Mouse (Mus musculus): ENCODE data around the gene Slc24a5. TPM values are rescaled to one million over a fixed set of nuclear protein-coding genes. Genes with fewer than 3 reads are reported as not detected.

Gene Slc24a5
- polyA plus RNA-seq, 1 experiment from 2014 or later = 1.9 TPM

DNA sequence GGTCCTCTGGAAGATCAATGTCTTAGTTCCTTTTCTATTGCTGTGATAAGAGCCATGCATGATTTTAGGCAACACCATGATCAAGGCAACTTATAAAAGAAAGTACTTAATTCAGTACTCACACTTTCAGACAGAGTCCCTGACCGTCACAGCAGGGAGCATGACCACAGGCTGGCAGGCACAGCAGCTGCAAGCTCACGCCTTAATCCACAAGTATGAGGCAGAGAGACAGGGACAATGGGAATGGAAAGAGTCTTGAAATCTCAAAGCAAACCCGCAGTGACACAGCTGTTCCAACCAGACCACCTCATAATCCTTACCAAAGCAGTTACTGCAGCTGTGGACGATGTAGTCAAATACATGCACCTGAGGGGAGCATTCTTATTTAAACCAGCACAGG is 66.2 kb downstream of the Slc24a5 start:
- ATAC-seq (ENCODE audit: insufficient read depth, low FRiP score) = no peak
- WGBS = 34% methylated on average over 4 of the region's 4 CpGs
- no peak overlapping the region for H3K4me3 ChIP-seq (replicated peaks; ENCODE audit: low read length)

DNA sequence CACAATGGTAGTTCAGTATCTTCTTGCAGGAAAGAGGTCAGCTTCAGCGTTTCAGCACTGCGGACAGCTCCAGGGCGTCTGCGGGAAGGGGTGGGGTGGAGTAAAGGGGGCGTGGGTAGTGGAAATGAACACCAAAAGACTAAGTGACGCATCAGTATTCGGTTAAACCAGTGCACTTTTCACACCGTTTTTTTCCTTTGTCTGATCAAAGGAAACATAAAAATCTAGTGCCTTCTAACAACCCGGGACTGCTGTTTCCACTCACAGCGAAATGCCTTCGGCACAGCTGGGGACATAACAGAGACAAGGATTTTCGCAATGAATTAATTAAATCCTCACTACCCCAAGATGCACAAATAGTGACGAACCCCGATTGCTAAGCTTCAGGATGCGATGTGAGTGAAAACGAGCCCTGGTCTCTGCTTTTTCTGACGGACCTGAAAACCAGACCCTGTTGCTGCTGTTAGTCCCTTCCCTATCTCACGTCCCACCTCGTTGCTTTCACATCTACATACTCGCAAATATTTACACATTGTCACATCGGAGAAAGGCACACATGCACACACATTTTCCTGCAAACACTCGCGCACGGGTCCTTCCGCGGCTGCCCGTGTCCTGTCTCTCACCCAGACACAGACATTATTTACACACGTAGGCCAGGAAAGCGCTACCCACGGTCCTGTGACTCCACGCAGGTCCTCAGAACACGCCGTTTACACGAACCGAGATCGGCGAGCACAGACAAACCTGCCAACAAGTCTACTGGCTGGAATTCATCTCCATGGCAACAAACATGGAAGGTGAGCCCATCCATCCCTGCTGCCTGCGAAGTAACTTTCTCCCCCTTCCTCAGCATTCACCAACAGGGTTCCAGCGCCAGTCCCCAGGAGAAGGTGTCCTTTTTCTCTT is 68.2 kb downstream of the Slc24a5 start, which contains the start of gene Ctxn2:
Gene Ctxn2 (plus strand): TSS at position 790 of the 909 bp plus-strand sequence.
- H3K9ac ChIP-seq (ENCODE audit: low read length) = no peak within 1 kb of the TSS
- 0 out of 2 replicates have a peak, but pooled peaks cover 5% of the 10 kb centered on the region for H3K4me1 ChIP-seq (ENCODE audit: control insufficient read depth, insufficient read depth, low read length)
- no peak within 1 kb of the TSS for H3K27ac ChIP-seq (ENCODE audit: low read length)
- 0 out of 2 replicates have a peak, but pooled peaks have one; percentile 56 for ATAC-seq (ENCODE audit: insufficient read depth, low FRiP score)
- H3K9me3 ChIP-seq (replicated peaks; ENCODE audit: control insufficient read depth, low read length) = no peaks in the 10 kb centered on the region
- H3K4me3 ChIP-seq (replicated peaks; ENCODE audit: low read length) = peak within 1 kb of the TSS; percentile 36
- WGBS = 2% methylated on average over 39 of the region's 39 CpGs
- H3K27me3 ChIP-seq (ENCODE audit: control insufficient read depth, insufficient read depth, low read length) = no peaks in the 10 kb centered on the region
- no peaks in the 10 kb centered on the region for H3K36me3 ChIP-seq (ENCODE audit: control insufficient read depth, insufficient read depth, low read length)
- H3K4me2 ChIP-seq (ENCODE audit: low read depth, low read length) = peak within 1 kb of the TSS; percentile 48

More for the DNA sequence above, 66.2 kb downstream of the Slc24a5 start:
- Histone ChIP-seq H3K4me2 (ENCODE audit: low read depth, low read length) (no peak overlapping the region), H3K36me3 (ENCODE audit: control insufficient read depth, insufficient read depth, low read length) (no peaks in the 10 kb centered on the region), H3K4me1 (ENCODE audit: control insufficient read depth, insufficient read depth, low read length) (0 out of 2 replicates have a peak, but pooled peaks cover 5% of the 10 kb centered on the region), H3K27me3 (ENCODE audit: control insufficient read depth, insufficient read depth, low read length) (no peaks in the 10 kb centered on the region), H3K9ac (ENCODE audit: low read length) (no peak overlapping the region), H3K27ac (ENCODE audit: low read length) (no peak overlapping the region), H3K9me3 (replicated peaks; ENCODE audit: control insufficient read depth, low read length) (no peaks in the 10 kb centered on the region)

DNA sequence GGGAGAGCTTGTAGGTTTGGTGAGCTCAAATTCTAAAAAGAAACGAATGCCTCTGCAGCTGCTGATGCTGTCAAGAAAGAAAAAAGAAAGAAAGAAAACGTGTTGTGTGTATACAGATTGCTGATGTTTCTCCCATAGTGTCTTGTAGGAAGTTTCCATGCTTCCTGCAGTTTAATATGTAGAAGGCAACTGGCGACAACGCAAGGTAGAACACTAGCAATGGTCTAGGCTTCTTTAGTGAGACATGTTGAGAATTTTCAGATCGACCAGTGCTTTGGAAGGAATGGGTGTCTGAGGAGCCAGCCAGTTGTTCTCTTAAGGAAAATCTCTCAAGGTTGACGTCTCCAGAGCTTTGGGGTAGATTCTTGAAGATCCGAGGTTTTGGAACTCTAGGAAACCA is 68.9 kb downstream of the Slc24a5 start:
- H3K27me3 ChIP-seq (ENCODE audit: control insufficient read depth, insufficient read depth, low read length) = no peaks in the 10 kb centered on the region
- H3K27ac ChIP-seq (ENCODE audit: low read length) = no peak overlapping the region
- no peaks in the 10 kb centered on the region for H3K9me3 ChIP-seq (replicated peaks; ENCODE audit: control insufficient read depth, low read length)
- 32% methylated on average over 7 of the region's 7 CpGs for WGBS
- no peak overlapping the region for H3K4me3 ChIP-seq (replicated peaks; ENCODE audit: low read length)
- H3K36me3 ChIP-seq (ENCODE audit: control insufficient read depth, insufficient read depth, low read length) = no peaks in the 10 kb centered on the region
- H3K4me2 ChIP-seq (ENCODE audit: low read depth, low read length) = 0 out of 2 replicates have a peak overlapping the region, but pooled peaks have one; percentile 48
- 0 out of 2 replicates have a peak, but pooled peaks cover 5% of the 10 kb centered on the region for H3K4me1 ChIP-seq (ENCODE audit: control insufficient read depth, insufficient read depth, low read length)
- no peak overlapping the region for H3K9ac ChIP-seq (ENCODE audit: low read length)
- no peak for ATAC-seq (ENCODE audit: insufficient read depth, low FRiP score)

Other genes with a start within 250 kb of the Slc24a5 start
- 57.7 and 66.0 TPM in 2 replicates for gene Myef2, start 55.5 kb downstream of the Slc24a5 start, polyA plus RNA-seq (2015; fragmentation: Nextera tagmentation; extraction: Ambion mirVana)
- not detected in 2 replicates for gene Ctxn2, start 68.6 kb downstream of the Slc24a5 start, polyA plus RNA-seq (2015; fragmentation: Nextera tagmentation; extraction: Ambion mirVana)
- gene Slc12a1, start 84.4 kb downstream of the Slc24a5 start, polyA plus RNA-seq (2015; fragmentation: Nextera tagmentation; extraction: Ambion mirVana) = not detected in 2 replicates
- 90.3 and 97.6 TPM in 2 replicates for gene Dut, start 179.1 kb downstream of the Slc24a5 start, polyA plus RNA-seq (2015; fragmentation: Nextera tagmentation; extraction: Ambion mirVana)